Mouse (Mus musculus) CH12.LX (cell line): ENCODE results near the gene Acer3.

Experiments
- CTCF ChIP-seq, 2 experiments: IDR thresholded peaks in 1 of 2; conservative IDR thresholded peaks in 1 of 2; 2 replicates each; pipeline ENCODE4 v1.5.1; 2011 to 2012; ENCODE audit warnings: low read depth in 2 of 2, low read length in 2 of 2, improper control_type of control experiment in 1 of 2, inconsistent platforms in 1 of 2, mild to moderate bottlenecking in 1 of 2, moderate library complexity in 1 of 2
- ELF1 ChIP-seq: IDR thresholded peaks from 2 replicates; pipeline ENCODE4 v1.6.1; 2014; ENCODE audit warnings: low read depth, mild to moderate bottlenecking, inconsistent platforms, low read length, improper control_type of control experiment
- EP300 ChIP-seq: IDR thresholded peaks from 2 replicates; pipeline ENCODE4 v1.6.1; 2011; ENCODE audit warnings: low read length, improper control_type of control experiment
- KAT2A ChIP-seq: IDR thresholded peaks from 2 replicates; pipeline ENCODE4 v1.6.1; 2012; ENCODE audit warnings: low read length, improper control_type of control experiment, inconsistent platforms; ENCODE audit not compliant: insufficient replicate concordance
- MAFK ChIP-seq: IDR thresholded peaks from 2 replicates; pipeline ENCODE4 v1.6.1; 2011; ENCODE audit warnings: low read length, improper control_type of control experiment; ENCODE audit not compliant: insufficient replicate concordance
- MXI1 ChIP-seq: IDR thresholded peaks from 2 replicates; pipeline ENCODE4 v1.6.1; 2011; ENCODE audit warnings: mild to moderate bottlenecking, low read depth, low read length, improper control_type of control experiment
- NRF1 ChIP-seq: IDR thresholded peaks from 2 replicates; pipeline ENCODE4 v1.6.1; 2014; ENCODE audit warnings: low read depth, mild to moderate bottlenecking, inconsistent platforms, low read length, improper control_type of control experiment, moderate library complexity
- POLR2A ChIP-seq: IDR thresholded peaks from 2 replicates; pipeline ENCODE4 v1.6.1; 2011; ENCODE audit warnings: low read depth, mild to moderate bottlenecking, improper control_type of control experiment, low read length
- RAD21 ChIP-seq: IDR thresholded peaks from 2 replicates; pipeline ENCODE4 v1.6.1; 2011; ENCODE audit warnings: low read depth, mild to moderate bottlenecking, low read length, improper control_type of control experiment, moderate library complexity
- SIN3A ChIP-seq: IDR thresholded peaks from 2 replicates; pipeline ENCODE4 v1.6.1; 2012; ENCODE audit warnings: low read length, improper control_type of control experiment, inconsistent platforms
- TBP ChIP-seq: conservative IDR thresholded peaks from 2 replicates; pipeline ENCODE4 v1.6.1; 2011; ENCODE audit warnings: low read depth, low read length, improper control_type of control experiment
- UBTF ChIP-seq: IDR thresholded peaks from 2 replicates; pipeline ENCODE4 v1.6.1; 2012; ENCODE audit warnings: low read depth, mild to moderate bottlenecking, inconsistent platforms, low read length, improper control_type of control experiment, moderate library complexity

DNA sequence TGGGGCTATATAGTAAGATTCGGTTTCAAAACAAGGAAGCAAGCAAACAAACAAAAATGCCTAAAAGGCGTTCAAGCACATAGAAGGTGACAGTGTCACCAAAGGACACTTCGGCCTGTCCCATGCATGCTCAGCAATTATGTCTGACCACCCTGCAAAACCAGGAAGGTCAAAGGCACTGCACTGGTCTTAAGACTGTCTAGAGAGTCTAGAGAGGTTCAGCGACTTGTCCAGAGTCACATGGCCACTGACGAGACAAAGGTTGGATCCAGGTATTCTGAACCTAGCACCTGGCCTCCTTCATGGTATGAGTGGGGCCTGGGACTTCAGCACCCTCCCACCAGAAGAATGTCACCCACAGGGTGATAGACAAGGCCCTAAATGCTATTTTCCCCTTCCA is 36.3 kb upstream of the Acer3 start:
- TF ChIP-seq MAFK (no peak), RAD21 (no peak), KAT2A (no peak), SIN3A (no peak), TBP (no peak), CTCF (conservative IDR thresholded peaks at IDR 0.05 in 1 of 2, IDR thresholded peaks at IDR 0.05 in 1 of 2; ENCODE audit: low read depth in 2 of 2, low read length in 2 of 2) (no peak), POLR2A (no peak), ELF1 (no peak), EP300 (no peak), MXI1 (no peak), NRF1 (no peak), UBTF (no peak)
